Mouse (Mus musculus) heart, embryonic 12.5 days (tissue): ENCODE data around the gene Insm1. TPM values are rescaled to one million over a fixed set of nuclear protein-coding genes. Genes with fewer than 3 reads are reported as not detected.

Experiments
- ATAC-seq: fragments of 200-750 bp; cut with Nextera tagmentation; 2 replicates; pipeline ENCODE4 v1.8.0; 2017; ENCODE audit warnings: moderate TSS enrichment, moderate library complexity; ENCODE audit not compliant: insufficient number of reproducible peaks, low FRiP score
- H3K27ac ChIP-seq: fragments of 300-500 bp; sonication (generic); 2 replicates; pipeline ENCODE4 v1.5.1; 2016; ENCODE audit warnings: mild to moderate bottlenecking, moderate library complexity; ENCODE audit not compliant: poor library complexity, severe bottlenecking
- H3K27me3 ChIP-seq: fragments of 300-500 bp; sonication (generic); replicated peaks from 2 replicates; pipeline ENCODE4 v1.6.1; 2016; ENCODE audit warnings: mild to moderate bottlenecking, moderate library complexity
- H3K36me3 ChIP-seq: fragments of 300-500 bp; sonication (generic); 2 replicates; pipeline ENCODE4 v1.6.1; 2016; ENCODE audit warnings: mild to moderate bottlenecking, moderate library complexity
- H3K4me1 ChIP-seq: fragments of 300-500 bp; sonication (generic); replicated peaks from 2 replicates; pipeline ENCODE4 v1.6.1; 2016; ENCODE audit warnings: mild to moderate bottlenecking
- H3K4me2 ChIP-seq: fragments of 300-500 bp; sonication (generic); 2 replicates; pipeline ENCODE4 v1.6.1; 2016; ENCODE audit warnings: mild to moderate bottlenecking, moderate library complexity
- H3K4me3 ChIP-seq: fragments of 300-500 bp; sonication (generic); 2 replicates; pipeline ENCODE4 v1.5.1; 2016; ENCODE audit warnings: mild to moderate bottlenecking
- H3K9ac ChIP-seq: fragments of 300-500 bp; sonication (generic); 2 replicates; pipeline ENCODE4 v1.6.1; 2016; ENCODE audit warnings: mild to moderate bottlenecking, moderate library complexity
- H3K9me3 ChIP-seq: fragments of 300-500 bp; sonication (generic); replicated peaks from 2 replicates; pipeline ENCODE4 v1.6.1; 2016; ENCODE audit warnings: mild to moderate bottlenecking, moderate library complexity
- WGBS: fragments of 180-500 bp; shearing (Covaris S2); methylation state at CpG from one replicate; pipeline ENCODE4 v1.1.7; 2016; 5-methylcytosine and 5-hydroxymethylcytosine counted together
- polyA plus RNA-seq: library from polyadenylated mRNA; unstranded; fragments of >200 nt; fragmentation: Nextera tagmentation; extraction: Ambion mirVana; gene quantifications from 2 replicates; pipeline ENCODE4 v1.2.1, GENCODE M21; 2016

Gene Insm1
- polyA plus RNA-seq, 1 experiment from 2014 or later = not detected

DNA sequence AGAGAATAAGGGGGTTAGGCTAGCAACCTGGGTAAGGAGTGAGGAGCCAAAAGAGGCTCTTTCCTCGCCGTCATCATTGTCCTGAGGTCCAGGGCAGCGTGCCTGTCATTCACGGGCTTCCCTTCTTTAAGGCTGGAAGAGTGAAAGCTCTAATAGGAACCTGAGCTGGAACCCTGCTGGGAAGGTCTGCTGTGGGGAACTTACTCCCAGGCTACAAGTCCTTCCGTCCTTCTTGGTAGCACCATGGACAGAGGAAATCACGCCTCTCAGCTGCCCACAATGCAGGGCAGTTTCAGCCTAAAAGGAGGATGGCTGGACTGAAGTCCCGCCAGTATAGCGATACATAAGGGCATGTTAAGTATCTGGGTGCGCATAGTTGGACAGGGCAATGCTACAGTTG, 4.8 kb downstream of the Insm1 start:
- peaks cover 19% of the 10 kb centered on the region for H3K4me1 ChIP-seq

GRCm38 (mm10) chr2:146227646-146228045, 5.9 kb downstream of the Insm1 start:
- no peaks in the 10 kb centered on the region for H3K36me3 ChIP-seq
- WGBS = 51% methylated on average over 3 of the region's 3 CpGs
- no peak overlapping the region for H3K4me3 ChIP-seq
- H3K9ac ChIP-seq = no peak overlapping the region
- H3K4me1 ChIP-seq = peaks cover 10% of the 10 kb centered on the region
- H3K9me3 ChIP-seq = no peaks in the 10 kb centered on the region
- no peak overlapping the region for H3K27ac ChIP-seq
- no peak overlapping the region for H3K4me2 ChIP-seq
- ATAC-seq = no peak
- peaks cover 59% of the 10 kb centered on the region for H3K27me3 ChIP-seq

More for the DNA sequence above, 4.8 kb downstream of the Insm1 start:
- Histone ChIP-seq H3K4me3 (no peak overlapping the region), H3K9ac (no peak overlapping the region), H3K27ac (no peak overlapping the region), H3K4me2 (no peak overlapping the region), H3K9me3 (no peaks in the 10 kb centered on the region), H3K27me3 (peaks cover 71% of the 10 kb centered on the region), H3K36me3 (no peaks in the 10 kb centered on the region)
- WGBS = 6% methylated on average over 9 of the region's 9 CpGs
- ATAC-seq = no peak

GRCm38 (mm10) chr2:146228435-146228834, 6.7 kb downstream of the Insm1 start:
- H3K9me3 ChIP-seq = no peaks in the 10 kb centered on the region
- WGBS = 73% methylated on average over 2 of the region's 2 CpGs
- no peaks in the 10 kb centered on the region for H3K36me3 ChIP-seq
- no peak overlapping the region for H3K27ac ChIP-seq
- no peak overlapping the region for H3K4me3 ChIP-seq
- no peak for ATAC-seq
- no peak overlapping the region for H3K9ac ChIP-seq
- peaks cover 2% of the 10 kb centered on the region for H3K4me1 ChIP-seq
- peaks cover 51% of the 10 kb centered on the region for H3K27me3 ChIP-seq
- H3K4me2 ChIP-seq = no peak overlapping the region

- ATAC-seq = no peak
- Histone ChIP-seq H3K4me3 (no peak overlapping the region), H3K9ac (no peak overlapping the region), H3K27ac (no peak overlapping the region), H3K4me2 (no peak overlapping the region), H3K27me3 (peaks cover 26% of the 10 kb centered on the region), H3K36me3 (no peaks in the 10 kb centered on the region), H3K4me1 (no peaks in the 10 kb centered on the region), H3K9me3 (no peaks in the 10 kb centered on the region)
- WGBS = 79% methylated on average over 2 of the region's 2 CpGs
Measured at GRCm38 (mm10) chr2:146231485-146231884, 9.8 kb downstream of the Insm1 start.

DNA sequence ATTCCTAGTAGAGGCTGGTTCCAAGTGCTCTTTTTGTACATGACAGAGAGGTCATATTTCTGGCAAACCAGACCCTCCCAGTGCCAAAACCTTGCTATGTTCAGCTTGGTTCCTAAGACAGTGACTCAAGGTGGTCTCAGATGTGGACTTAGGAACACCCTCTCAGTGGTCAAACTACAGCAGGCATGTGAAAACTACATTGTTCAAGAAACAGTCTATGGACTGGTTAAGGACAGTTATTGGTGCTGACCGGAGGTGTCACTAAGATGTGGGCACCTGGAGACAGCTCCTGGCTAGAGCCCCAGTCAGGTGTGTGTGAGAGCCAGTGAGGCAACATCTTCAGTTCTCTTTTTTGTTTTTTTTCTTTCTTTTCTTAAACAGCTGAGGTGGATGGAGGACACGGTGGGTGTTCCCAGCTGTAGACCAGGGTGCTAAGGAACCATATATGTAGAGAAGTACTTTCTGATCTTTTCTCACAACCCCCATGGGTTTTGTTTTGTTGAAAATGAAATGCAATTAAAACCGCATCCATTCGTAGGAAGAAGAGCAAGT, 17.6 kb downstream of the Insm1 start:
- H3K4me1 ChIP-seq = no peaks in the 10 kb centered on the region
- 82% methylated on average over 4 of the region's 4 CpGs for WGBS
- no peaks in the 10 kb centered on the region for H3K9me3 ChIP-seq
- no peaks in the 10 kb centered on the region for H3K27me3 ChIP-seq
- H3K36me3 ChIP-seq = peaks cover 8% of the 10 kb centered on the region; the same call in 1 of the 2 replicates
- no peak overlapping the region for H3K27ac ChIP-seq
- no peak overlapping the region for H3K4me2 ChIP-seq
- ATAC-seq = no peak
- H3K9ac ChIP-seq = no peak overlapping the region
- no peak overlapping the region for H3K4me3 ChIP-seq

GRCm38 (mm10) chr2:146244049-146244448, 22.3 kb downstream of the Insm1 start:
- peaks cover 17% of the 10 kb centered on the region for H3K36me3 ChIP-seq
- H3K4me2 ChIP-seq = no peak overlapping the region
- WGBS = 93% methylated on average over 2 of the region's 2 CpGs
- H3K9me3 ChIP-seq = no peaks in the 10 kb centered on the region
- no peak for ATAC-seq
- no peak overlapping the region for H3K27ac ChIP-seq
- H3K27me3 ChIP-seq = no peaks in the 10 kb centered on the region
- H3K4me1 ChIP-seq = peaks cover 32% of the 10 kb centered on the region
- no peak overlapping the region for H3K4me3 ChIP-seq
- no peak overlapping the region for H3K9ac ChIP-seq

DNA sequence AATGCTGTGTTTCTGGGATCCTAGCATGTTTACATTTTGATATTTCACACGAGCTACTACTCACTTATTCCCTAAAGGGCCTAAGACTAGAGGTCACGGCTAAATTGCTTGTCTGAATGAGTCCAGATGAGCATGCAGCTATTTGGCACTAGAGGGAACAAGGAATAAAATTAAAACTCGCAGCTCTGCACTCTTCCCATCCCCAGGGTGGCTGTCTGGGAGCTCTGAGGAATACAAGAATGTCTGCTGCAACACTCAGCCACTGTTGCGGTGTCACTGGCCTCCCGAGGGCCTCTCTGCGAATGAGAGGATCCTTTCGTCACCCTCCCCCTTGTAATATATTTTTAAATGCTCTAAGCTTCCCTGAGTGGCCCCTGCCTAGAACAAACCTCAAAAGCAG, 23.7 kb downstream of the Insm1 start:
- H3K4me3 ChIP-seq = no peak overlapping the region
- no peak for ATAC-seq
- H3K4me2 ChIP-seq = peak overlapping the region; percentile 11; the same call in 1 of the 2 replicates
- H3K36me3 ChIP-seq = peaks cover 23% of the 10 kb centered on the region
- peaks cover 32% of the 10 kb centered on the region for H3K4me1 ChIP-seq
- 0 out of 2 replicates have a peak overlapping the region, but pooled peaks have one; percentile 15 for H3K27ac ChIP-seq
- H3K27me3 ChIP-seq = no peaks in the 10 kb centered on the region
- H3K9ac ChIP-seq = no peak overlapping the region
- H3K9me3 ChIP-seq = no peaks in the 10 kb centered on the region
- WGBS = 46% methylated on average over 7 of the region's 7 CpGs

DNA sequence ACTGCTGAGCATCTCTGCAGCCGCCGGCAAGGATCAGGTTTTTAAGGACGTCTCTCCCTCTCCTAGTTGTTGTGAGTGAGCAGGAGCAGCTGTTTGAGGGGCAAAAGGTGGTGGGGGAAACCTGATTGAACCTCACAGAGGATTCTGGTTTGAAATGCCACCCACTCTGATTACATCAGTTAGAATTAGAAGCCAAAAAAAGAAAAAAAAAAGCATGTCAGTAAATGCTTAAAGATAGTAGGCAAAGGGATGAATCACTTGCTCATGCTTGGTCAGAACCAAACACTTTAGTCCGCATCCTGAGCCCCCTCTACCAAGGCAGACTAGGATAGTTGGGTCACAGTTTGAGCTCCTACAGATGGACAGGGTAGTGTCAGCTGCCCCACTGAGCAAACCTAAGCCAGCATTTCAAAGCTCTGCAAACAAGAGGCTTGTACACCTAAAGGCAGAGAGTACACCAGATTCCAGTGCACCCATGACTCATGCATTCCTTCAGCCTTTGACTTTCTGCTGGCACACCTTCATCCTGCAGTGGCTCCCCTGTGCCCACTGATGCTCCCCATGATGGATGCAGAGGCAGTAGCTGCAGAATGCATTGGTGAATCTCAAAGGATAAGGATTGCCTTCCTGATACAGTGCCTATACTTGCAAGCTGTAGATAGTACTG, 24.8 kb downstream of the Insm1 start:
- 72% methylated on average over 4 of the region's 4 CpGs for WGBS
- H3K36me3 ChIP-seq = peaks cover 18% of the 10 kb centered on the region

DNA sequence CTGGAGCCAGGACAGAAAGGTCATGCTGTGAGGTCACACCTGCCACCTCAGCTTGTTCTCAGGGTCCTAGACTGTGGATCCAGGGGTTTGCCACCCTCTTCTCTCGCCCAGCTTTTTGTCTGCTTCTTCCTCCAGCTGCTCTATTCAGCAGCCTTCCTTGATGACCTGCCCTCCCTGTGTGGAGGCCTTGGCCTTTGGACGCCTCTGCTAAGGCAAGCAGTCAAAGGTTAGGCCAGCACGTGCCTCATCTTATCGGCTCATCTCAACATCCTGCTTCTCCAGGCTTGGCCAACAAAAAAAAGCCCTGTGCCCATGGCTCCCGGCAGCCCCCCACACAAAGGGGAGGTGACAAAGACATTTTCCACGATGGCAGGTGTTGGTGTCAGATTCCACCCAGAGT, 25.9 kb downstream of the Insm1 start:
- Histone ChIP-seq H3K27ac (no peak overlapping the region), H3K27me3 (no peaks in the 10 kb centered on the region), H3K4me3 (no peak overlapping the region), H3K4me2 (no peak overlapping the region), H3K9me3 (no peaks in the 10 kb centered on the region), H3K4me1 (peaks cover 32% of the 10 kb centered on the region), H3K36me3 (peaks cover 18% of the 10 kb centered on the region), H3K9ac (no peak overlapping the region)
- WGBS = 23% methylated on average over 6 of the region's 6 CpGs
- ATAC-seq = no peak

More for the DNA sequence above, 24.8 kb downstream of the Insm1 start:
- ATAC-seq = no peak
- Histone ChIP-seq H3K4me1 (peaks cover 32% of the 10 kb centered on the region), H3K27me3 (no peaks in the 10 kb centered on the region), H3K27ac (no peak overlapping the region), H3K9me3 (no peaks in the 10 kb centered on the region), H3K4me2 (no peak overlapping the region), H3K9ac (no peak overlapping the region), H3K4me3 (no peak overlapping the region)

DNA sequence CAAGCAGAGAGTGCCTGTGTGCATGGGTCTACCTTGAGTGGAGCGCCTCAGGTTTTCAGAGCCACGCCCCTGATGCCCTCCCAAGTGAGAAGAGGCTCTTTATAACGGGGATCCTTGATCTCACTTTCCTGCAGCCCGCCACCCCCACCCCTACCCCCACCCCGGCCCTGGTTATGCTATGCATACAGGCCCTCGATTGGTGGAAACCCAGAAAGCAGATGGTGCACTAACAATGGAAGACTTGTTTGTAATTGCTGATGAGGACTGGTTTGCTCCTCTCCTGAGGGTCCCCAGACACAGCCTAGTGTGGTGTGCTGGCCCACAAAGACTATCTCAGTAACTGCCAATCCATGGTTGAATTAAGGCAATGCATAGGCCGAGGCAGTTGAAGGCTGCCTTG, 27.3 kb downstream of the Insm1 start:
- no peaks in the 10 kb centered on the region for H3K27me3 ChIP-seq
- no peak overlapping the region for H3K4me3 ChIP-seq
- H3K9me3 ChIP-seq = no peaks in the 10 kb centered on the region
- no peak overlapping the region for H3K27ac ChIP-seq
- peaks cover 32% of the 10 kb centered on the region for H3K4me1 ChIP-seq
- no peak overlapping the region for H3K4me2 ChIP-seq
- no peak overlapping the region for H3K9ac ChIP-seq
- WGBS = 77% methylated on average over 7 of the region's 7 CpGs
- H3K36me3 ChIP-seq = peaks cover 17% of the 10 kb centered on the region
- no peak for ATAC-seq

GRCm38 (mm10) chr2:146250236-146250904, 28.6 kb downstream of the Insm1 start:
- peaks cover 26% of the 10 kb centered on the region for H3K4me1 ChIP-seq
- no peak overlapping the region for H3K9ac ChIP-seq
- no peak overlapping the region for H3K4me2 ChIP-seq
- H3K27me3 ChIP-seq = no peaks in the 10 kb centered on the region
- WGBS = 84% methylated on average over 6 of the region's 6 CpGs
- H3K36me3 ChIP-seq = peaks cover 10% of the 10 kb centered on the region; the same call in 1 of the 2 replicates
- no peak overlapping the region for H3K4me3 ChIP-seq
- ATAC-seq = no peak
- H3K27ac ChIP-seq = no peak overlapping the region
- no peaks in the 10 kb centered on the region for H3K9me3 ChIP-seq
